Mouse (Mus musculus): ENCODE results near the gene Anapc16.
"Not testable (repeated sequence)": the region's sequence is repeated elsewhere in the genome, so short reads cannot be mapped to it uniquely, and the experiment has no call there.

Gene Anapc16

DNA sequence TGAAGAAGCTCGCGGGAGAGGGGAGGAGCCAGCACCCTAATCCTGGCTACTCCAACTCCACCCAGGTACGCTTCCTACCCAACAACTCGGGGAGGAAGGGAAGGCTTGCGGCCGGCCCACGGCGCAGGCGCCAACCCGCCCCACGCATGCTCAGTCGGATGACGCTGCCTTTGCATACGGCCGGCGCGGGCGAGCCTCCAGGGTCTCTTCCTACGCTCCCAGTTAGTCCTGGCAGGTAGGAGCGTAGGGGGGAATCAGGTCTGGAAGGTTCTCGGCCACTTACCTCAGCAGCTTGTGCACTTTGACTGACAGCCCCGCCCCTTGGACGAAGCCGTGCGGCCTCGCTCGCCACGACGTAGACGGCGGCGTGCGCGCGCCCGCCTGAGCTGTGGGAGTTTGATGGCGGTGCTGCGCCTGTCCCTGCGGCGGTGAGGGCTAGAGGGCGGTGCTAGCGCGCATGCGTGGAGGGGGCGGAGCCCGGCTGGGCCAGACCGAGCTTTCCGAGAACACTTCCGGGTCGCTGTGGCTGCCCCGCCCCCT, at the start of gene Anapc16, which contains the start of gene Ascc1:
Anapc16 (minus strand) TSS at position 463 of the 540 bp plus-strand sequence.
Ascc1 (plus strand) TSS at position 133 of the 540 bp plus-strand sequence.
- DNase-seq: peak; percentile 95 to 96

GRCm38 (mm10) chr10:60050581-60050980, 47.6 kb upstream of the Anapc16 start:
- DNase-seq: no peak

GRCm38 (mm10) chr10:60046696-60047095, 43.8 kb upstream of the Anapc16 start:
- no peak for DNase-seq

DNA sequence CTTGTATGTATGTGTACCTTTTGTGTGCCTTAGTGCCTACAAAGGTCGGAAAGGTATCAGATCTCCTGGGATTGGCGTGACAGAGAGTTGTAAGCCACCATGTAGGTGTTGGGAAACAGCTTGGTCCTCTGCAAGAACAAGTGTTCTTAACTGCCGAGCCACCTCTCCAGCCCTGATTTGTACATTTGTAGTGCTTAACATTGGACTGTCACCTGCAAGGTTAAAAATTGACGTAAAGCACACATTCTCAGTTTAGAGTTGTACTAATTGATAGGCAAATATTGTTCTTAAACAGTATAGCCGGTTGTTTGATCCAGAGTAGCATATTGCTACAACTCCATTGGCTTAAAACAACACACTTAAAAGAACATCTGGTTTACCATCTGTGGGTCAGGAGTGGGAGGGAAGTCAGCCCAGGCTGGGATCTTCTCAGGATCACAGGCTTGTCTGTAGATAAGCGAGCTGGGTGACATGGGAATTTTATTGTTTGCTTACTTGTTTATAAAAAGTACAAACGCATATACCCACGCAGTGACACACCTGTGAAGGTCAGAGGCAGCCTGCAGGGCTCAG, 39.5 kb upstream of the Anapc16 start:
- no peak for DNase-seq

- DNase-seq: no peak
Measured at GRCm38 (mm10) chr10:60035744-60036143, 32.8 kb upstream of the Anapc16 start.

GRCm38 (mm10) chr10:60034621-60035020, 31.7 kb upstream of the Anapc16 start:
- no peak for DNase-seq

GRCm38 (mm10) chr10:60033064-60033463, 30.1 kb upstream of the Anapc16 start:
- no peak for DNase-seq

- no peak for DNase-seq
Measured at GRCm38 (mm10) chr10:60032622-60033021, 29.7 kb upstream of the Anapc16 start.

DNA sequence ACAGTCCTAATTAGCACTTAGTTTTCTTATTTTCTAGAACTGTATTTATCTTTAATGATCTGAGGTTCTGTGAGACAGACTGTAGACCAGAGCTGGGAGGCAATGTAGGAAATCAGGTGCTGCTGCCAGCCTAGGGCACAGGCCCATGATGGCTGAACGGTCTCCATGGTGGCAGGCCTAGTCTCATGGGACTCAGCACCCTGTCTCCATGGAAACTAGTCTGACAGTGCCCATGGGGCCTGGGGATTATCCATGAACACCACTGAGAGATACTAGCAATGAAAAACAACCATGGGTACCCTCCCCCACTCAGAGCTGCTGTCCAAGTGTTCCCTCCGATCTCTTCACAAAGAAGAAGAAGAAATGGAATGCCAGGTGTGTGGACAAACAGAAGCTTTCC, 29.1 kb upstream of the Anapc16 start:
- no peak for DNase-seq

DNA sequence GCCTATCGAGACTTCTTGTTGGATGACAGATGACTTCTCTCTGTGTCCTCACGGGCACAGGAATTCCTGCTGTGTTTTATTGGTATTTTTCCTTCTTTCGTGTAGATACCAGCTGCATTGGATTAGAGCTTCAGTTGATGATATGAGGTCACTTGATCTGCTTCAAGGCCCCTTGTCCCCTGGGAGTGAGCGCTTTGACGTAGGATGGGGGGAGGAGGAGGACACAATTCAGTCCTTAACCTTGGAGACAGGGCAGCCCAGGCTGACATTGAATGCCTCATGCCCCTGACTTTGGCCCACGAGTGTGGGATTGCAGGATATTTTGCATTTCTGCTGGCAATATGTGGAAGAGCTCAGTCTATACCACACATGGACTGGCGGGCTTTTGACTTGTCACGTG, 28.6 kb upstream of the Anapc16 start:
- no peak for DNase-seq

DNA sequence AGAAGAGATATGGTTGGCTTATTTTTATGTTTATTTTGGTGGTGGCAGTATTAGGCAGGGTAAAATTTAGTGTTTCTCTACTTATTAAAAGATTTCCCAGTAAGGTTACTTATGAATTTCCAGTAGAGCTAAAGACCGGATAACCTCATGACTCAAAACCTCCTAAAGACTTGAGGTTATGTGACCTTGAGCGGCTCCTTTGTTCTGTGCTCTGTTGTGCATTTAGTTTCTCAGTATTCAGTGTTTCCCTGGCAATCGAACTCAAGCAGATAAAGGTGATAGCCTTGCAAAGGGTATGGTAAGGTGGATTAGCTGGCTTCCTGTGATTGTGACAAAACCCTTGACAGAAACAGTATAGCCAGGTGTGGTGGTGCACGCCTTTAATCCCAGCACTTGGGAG, 26.5 kb upstream of the Anapc16 start:
- peak in 1 of 2 experiments; percentile 29 for DNase-seq

GRCm38 (mm10) chr10:60028979-60029378, 26.0 kb upstream of the Anapc16 start:
- peak; percentile 93 to 94 for DNase-seq

- DNase-seq: no peak
Measured at GRCm38 (mm10) chr10:60028181-60028580, 25.2 kb upstream of the Anapc16 start.

GRCm38 (mm10) chr10:60027619-60028084, 24.7 kb upstream of the Anapc16 start:
- DNase-seq: no peak

DNA sequence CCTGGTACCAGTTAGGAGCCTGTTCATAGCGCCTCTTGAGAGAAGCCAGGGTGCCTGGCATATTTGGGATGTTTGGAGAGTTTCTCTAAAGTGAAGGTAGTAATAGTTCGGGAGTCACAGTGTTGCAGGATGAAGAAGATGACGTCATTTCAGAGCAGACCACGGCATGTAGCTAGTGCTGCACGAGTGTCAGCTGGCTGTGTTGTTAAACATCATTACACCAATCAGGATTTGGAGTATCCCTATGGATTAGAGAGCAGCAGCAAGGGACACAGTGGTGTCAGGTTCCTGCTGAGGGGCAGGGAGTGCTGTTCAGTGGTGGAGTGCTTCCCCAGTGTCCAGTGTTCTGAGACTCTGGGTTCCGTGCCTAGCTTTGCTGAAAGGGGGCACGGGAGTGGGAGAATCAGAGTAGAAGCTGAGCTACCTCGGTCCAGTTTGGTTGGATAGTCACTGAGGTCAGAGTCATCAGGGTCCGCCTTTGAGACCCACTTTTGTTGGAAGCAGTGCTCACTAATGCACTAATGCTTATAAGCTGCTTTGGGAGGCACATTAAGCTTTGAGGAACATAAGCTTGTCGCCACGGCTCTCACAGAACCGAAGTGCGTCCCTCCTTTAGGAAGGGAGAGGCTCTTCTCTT, 23.9 kb upstream of the Anapc16 start:
- no peak for DNase-seq

DNA sequence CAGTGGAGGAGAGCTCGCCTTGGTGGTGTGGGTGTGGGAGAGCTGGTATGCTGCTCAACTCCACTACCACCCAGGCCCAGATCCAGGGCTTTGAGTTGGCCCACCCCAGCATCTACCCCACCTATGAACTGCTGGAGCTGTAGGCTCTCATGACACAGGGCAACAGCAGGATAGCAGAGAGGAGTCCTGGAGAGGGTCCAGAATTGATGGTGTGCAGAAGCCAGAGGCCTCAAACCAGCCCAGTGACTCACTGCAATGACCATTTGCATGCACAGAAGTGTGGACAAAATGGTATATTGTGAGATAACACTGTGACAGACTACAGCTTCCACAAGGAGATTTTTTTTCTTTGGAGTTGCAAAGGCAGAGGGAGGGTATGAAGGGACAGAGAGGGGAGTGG, 20.8 kb upstream of the Anapc16 start:
- no peak for DNase-seq

DNA sequence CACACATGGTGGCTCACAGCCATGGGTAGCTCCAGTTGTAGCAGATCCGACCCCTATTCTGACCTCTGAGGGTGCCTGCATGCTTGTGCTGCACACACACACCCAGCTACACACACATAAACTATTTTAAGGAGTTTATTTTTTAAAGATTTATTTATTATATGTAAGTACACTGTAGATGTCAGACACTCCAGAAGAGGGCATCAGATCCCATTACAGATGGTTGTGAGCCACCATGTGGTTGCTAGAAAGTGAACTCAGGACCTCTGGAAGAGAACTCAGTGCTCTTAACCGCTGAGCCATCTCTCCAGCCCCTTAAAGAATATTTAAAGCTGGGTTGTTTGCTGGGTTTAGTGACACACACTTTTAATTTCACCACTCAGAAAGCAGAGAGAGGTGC, 16.4 kb upstream of the Anapc16 start:
- DNase-seq: no peak

DNA sequence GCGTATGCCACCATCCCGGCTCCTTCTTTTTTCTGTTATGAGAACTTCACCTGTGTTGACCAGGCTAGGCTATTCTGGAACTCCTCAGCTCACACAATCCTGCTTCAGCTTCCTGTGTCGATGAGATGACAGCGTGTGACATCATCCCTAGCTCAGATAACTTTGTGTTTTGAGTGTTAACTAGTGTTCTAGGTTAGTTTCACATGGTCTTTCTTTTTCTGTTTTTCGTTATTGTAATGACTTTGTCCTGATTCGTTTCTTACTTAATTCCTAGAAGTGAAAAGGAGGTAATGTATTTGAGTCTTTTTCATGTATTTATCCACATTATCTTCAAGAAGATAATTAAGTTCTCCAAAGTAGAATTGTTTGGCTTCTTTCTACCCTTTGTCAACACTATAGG, 13.3 kb upstream of the Anapc16 start:
- no peak for DNase-seq

DNA sequence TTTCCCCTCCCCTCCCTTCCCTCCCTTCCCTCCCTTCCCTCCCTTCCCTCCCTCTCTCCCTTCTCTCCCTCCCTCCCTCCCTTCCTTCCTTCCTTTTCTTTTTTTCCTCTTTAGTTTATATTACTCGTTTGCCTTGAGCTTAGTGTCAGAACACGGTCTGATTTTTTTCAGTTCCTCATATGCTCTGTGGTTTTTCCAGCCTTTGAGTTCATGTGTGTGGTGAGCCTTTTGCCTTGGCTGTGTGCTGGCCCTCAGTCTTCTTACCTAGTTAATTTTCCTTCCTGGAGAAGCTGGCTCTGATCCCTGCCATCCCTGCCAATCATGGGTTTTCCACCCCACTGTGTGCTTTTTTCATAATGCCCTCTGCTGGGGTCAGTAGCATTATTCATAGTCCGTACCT, 6.2 kb upstream of the Anapc16 start:
- no peak for DNase-seq

- no peak for DNase-seq
Measured at GRCm38 (mm10) chr10:60005264-60005663, 2.3 kb upstream of the Anapc16 start.

DNA sequence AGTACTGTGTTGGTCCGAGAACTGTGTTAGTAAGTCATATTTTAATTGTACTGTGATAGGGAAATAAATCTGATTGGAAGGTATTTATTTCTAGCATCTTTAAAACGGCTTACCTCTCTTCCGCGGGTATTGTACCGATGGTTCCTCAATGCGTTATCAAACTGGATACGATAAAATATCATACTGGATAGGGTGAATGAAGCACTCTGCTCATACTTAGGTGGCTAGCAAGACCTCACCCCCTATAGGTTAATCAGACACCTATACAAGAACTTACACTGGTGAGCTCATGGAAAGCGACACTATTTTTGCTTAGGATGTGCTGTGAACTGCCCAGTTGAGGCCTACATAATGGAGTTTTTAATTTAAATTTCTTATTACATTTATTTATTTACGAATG, 912 bp upstream of the Anapc16 start:
- no peak for DNase-seq

DNA sequence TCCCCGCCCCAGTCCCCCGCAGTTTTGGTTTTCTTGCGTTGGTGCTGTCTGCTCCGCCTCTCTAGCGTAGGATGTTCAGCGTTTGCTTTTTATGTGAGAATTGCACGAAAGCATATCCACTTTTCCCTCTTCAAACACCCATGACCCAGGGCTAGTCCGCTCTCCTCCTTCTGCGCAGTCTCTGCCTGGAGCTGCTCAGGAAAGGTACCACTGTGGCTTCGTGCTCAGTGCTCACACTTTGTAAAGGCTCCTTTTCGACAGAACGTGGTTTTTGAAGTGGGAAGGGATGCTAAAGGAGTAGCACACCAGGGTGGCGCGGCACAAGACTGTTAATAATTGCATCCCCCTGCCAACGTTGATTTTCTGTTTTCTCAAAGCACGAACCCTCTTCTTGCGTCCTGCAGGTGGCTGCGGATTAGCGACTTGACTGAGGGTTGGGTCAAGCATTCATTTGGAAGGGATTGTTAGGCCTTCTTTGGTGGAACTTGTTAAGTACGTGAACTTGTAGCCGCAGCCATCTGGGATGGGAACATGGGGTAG, 348 bp upstream of the Anapc16 start:
- no peak for DNase-seq

DNA sequence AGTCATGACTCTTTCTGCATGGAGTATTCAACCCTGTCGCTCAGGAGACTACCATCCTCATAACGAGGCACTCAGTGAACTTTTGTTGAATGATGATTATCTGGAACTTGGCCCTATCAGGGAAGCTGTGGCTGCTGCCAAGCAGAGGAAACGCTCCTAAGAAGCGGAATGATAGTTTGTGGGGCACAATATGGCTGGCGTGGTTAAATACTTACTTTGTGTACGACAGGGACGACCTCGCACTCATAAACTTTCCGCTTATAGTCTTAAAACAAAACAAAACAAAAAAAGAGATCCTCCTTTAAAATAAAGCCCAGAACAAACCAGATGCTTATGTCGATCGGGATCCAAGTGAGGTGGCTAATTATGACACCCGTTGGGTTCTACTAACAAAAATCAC, 732 bp downstream of the Anapc16 start:
- no peak for DNase-seq

DNA sequence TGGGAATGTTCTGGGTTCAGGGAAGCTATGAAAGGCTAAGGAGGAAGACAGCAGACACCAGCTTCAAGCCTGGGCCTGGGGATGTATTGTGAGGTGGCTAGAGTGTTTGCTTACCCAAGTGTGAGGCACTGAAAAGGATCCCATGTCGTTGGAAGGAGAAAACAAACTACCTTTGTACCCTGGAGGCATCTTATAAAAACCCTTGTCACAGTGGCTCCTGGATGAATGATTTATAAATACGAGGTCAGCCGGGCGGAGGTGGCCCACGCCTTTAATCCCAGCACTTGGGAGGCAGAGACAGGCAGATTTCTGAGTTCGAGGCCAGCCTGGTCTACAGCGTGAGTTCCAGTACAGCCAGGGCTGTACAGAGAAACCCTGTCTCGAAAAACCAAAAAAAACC, 1.3 kb downstream of the Anapc16 start:
- DNase-seq: not testable (repeated sequence)

Measured in kidney, adult 8-10 months (tissue).